In genomic region chr5:134087211-134087610, GRCm38 (mm10) we compare ENCODE assay signal across 16 mouse cellular contexts. TPM values are rescaled to one million over a fixed set of nuclear protein-coding genes. Genes with fewer than 3 reads are reported as not detected.
DNase-seq lines count a peak whose midpoint lies in the region; ATAC-seq lines count a peak whose summit lies in the region.
"Had no signal": no experiment of that assay in that cellular context is flagged by ENCODE, and none has a peak within 500 bp of the region (broad histone marks: within the 10 kb centered on the region; RNA-seq: fewer than 3 reads in every experiment).

No protein-coding gene starts in this region.

- H3K36me3 ChIP-seq in intestine, embryonic 16.5 days (ENCODE audit: control insufficient read depth, insufficient read depth, low read length): no peaks in the 10 kb centered on the region
- H3K36me3 ChIP-seq in intestine, embryonic 15.5 days: no peaks in the 10 kb centered on the region
- H3K36me3 ChIP-seq in forebrain, embryonic 12.5 days (replicated peaks): no peaks in the 10 kb centered on the region
- H3K36me3 ChIP-seq: embryonic facial prominence, embryonic 13.5 days; liver, embryonic 12.5 days had no signal

- H3K9me3 ChIP-seq in intestine, embryonic 16.5 days (ENCODE audit: control insufficient read depth, low read length): 0 out of 2 replicates have a peak, but pooled peaks cover 7% of the 10 kb centered on the region
- H3K9me3 ChIP-seq in intestine, embryonic 15.5 days: no peaks in the 10 kb centered on the region
- no peaks in the 10 kb centered on the region for H3K9me3 ChIP-seq in forebrain, embryonic 12.5 days
- H3K9me3 ChIP-seq: embryonic facial prominence, embryonic 13.5 days; liver, embryonic 12.5 days had no signal

- ATAC-seq in cerebellum, adult (ENCODE audit: insufficient number of reproducible peaks, low FRiP score, low TSS enrichment): no peak
- ATAC-seq in intestine, embryonic 16.5 days: 0 out of 2 replicates have a peak, but pooled peaks have one; percentile 38
- no peak for ATAC-seq in intestine, embryonic 15.5 days
- no peak for ATAC-seq in forebrain, embryonic 12.5 days (ENCODE audit: low FRiP score)
- ATAC-seq: forebrain, embryonic 14.5 days; hindbrain, embryonic 16.5 days; liver, embryonic 12.5 days had no signal

- no peaks in the 10 kb centered on the region for H3K4me1 ChIP-seq in intestine, embryonic 16.5 days (ENCODE audit: control insufficient read depth, insufficient read depth, low read length)
- no peaks in the 10 kb centered on the region for H3K4me1 ChIP-seq in intestine, embryonic 15.5 days (replicated peaks)
- H3K4me1 ChIP-seq in forebrain, embryonic 12.5 days: no peaks in the 10 kb centered on the region
- H3K4me1 ChIP-seq: embryonic facial prominence, embryonic 13.5 days; liver, embryonic 12.5 days had no signal

- 84% methylated on average over 5 of the region's 5 CpGs for WGBS in intestine, embryonic 16.5 days
- WGBS in intestine, embryonic 15.5 days: 73% methylated on average over 5 of the region's 5 CpGs
- 82% methylated on average over 5 of the region's 5 CpGs for WGBS in forebrain, embryonic 12.5 days

- no peak overlapping the region for H3K27ac ChIP-seq in intestine, embryonic 16.5 days (ENCODE audit: low read length)
- no peak overlapping the region for H3K27ac ChIP-seq in intestine, embryonic 15.5 days
- H3K27ac ChIP-seq in forebrain, embryonic 12.5 days: no peak overlapping the region
- H3K27ac ChIP-seq: embryonic facial prominence, embryonic 13.5 days; liver, embryonic 12.5 days; stomach, postnatal 0 days had no signal

- DNase-seq in cerebellum, adult 11 months: peak; percentile 33
- DNase-seq in cerebellum, postnatal 36 days: peak; percentile 45 to 57
- DNase-seq in kidney, postnatal 36 days: peak; percentile 79 to 82
- no peak for DNase-seq in T-cell, adult 2 months (ENCODE audit: low spot score)
- DNase-seq: adrenal gland, postnatal 10 days; lung, postnatal 10 days had no signal

- H3K27me3 ChIP-seq in intestine, embryonic 16.5 days (replicated peaks; ENCODE audit: control insufficient read depth, insufficient read depth, low read length): no peaks in the 10 kb centered on the region
- H3K27me3 ChIP-seq in intestine, embryonic 15.5 days (replicated peaks): no peaks in the 10 kb centered on the region
- no peaks in the 10 kb centered on the region for H3K27me3 ChIP-seq in forebrain, embryonic 12.5 days
- H3K27me3 ChIP-seq: embryonic facial prominence, embryonic 13.5 days; liver, embryonic 12.5 days had no signal

- no peak overlapping the region for H3K4me3 ChIP-seq in intestine, embryonic 16.5 days (ENCODE audit: low read length)
- no peak overlapping the region for H3K4me3 ChIP-seq in intestine, embryonic 15.5 days (replicated peaks)
- H3K4me3 ChIP-seq in forebrain, embryonic 12.5 days (replicated peaks): no peak overlapping the region
- H3K4me3 ChIP-seq: embryonic facial prominence, embryonic 13.5 days; liver, embryonic 12.5 days had no signal

- H3K9ac ChIP-seq in intestine, embryonic 16.5 days (ENCODE audit: low read depth, low read length): no peak overlapping the region
- no peak overlapping the region for H3K9ac ChIP-seq in intestine, embryonic 15.5 days
- H3K9ac ChIP-seq in forebrain, embryonic 12.5 days: no peak overlapping the region
- H3K9ac ChIP-seq: embryonic facial prominence, embryonic 13.5 days; liver, embryonic 12.5 days had no signal

- H3K4me2 ChIP-seq in intestine, embryonic 16.5 days (ENCODE audit: low read depth, low read length): no peak overlapping the region
- H3K4me2 ChIP-seq in intestine, embryonic 15.5 days (replicated peaks): no peak overlapping the region
- no peak overlapping the region for H3K4me2 ChIP-seq in forebrain, embryonic 12.5 days
- H3K4me2 ChIP-seq: embryonic facial prominence, embryonic 13.5 days; liver, embryonic 12.5 days; midbrain, embryonic 11.5 days had no signal

RNA-seq across cellular contexts. Expression of gene Castor2, which starts 12.3 kb away (rescaled TPM):
- 6.7 and 8.2 TPM in 2 replicates for polyA plus RNA-seq in intestine, embryonic 16.5 days (2015; fragmentation: Nextera tagmentation; extraction: Ambion mirVana)
- polyA plus RNA-seq in intestine, embryonic 15.5 days (2015; fragmentation: Nextera tagmentation; extraction: Ambion mirVana): 5.1 and 7.7 TPM in 2 replicates
- 19.4 and 23.1 TPM in 2 replicates for polyA plus RNA-seq in forebrain, embryonic 12.5 days (2016; fragmentation: Nextera tagmentation; extraction: Ambion mirVana)
